Mouse (Mus musculus): ENCODE measurements around the gene Atxn10. TPM values are rescaled to one million over a fixed set of nuclear protein-coding genes. Genes with fewer than 3 reads are reported as not detected.

The Atxn10 gene
- total and polyA plus RNA-seq, 2 experiments from 2014 or later, result 311 to 536 TPM

DNA sequence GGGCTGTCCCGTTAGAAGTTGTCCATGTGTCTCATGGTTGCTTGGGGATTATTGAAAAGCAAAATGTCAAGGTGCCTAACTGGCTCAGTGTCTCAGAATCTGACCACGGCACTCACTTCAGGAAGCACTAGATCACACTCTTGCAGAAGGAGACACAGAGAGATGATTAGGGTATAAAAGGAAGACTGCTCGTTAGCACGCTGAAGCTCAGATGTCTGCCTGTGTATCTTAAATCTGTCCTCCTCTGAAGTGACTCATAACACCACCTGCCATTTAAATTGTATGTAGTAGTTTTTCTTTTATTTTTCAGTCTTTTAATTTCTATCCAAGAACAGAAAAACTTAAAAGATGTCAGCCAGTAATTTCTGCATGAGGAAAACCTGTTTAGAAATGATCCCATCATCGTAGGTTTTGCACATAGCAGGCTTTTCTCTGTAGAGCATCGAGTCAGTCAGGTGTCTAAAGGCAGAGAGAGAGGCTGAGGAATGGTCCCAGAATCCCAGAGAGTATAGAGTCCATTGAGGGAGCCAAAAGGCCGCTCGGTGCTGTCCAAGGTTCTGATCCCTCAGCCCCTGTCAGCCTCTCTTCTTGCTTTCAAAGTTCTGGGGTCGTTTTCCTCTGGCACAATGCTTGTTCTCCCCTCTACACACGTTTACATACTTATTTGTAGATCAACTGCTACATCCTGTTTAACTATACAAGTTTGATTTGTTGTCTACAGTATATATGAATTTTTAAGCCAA, 128.9 kb downstream of the Atxn10 start:
- Histone ChIP-seq H3K27me3 (ENCODE audit: insufficient read depth, low read length) (no peaks in the 10 kb centered on the region), H3K4me3 (ENCODE audit: low read depth, low read length) (no peak overlapping the region), H3K4me1 (ENCODE audit: insufficient read depth) (peaks cover 35% of the 10 kb centered on the region), H3K36me3 (ENCODE audit: insufficient read depth) (peaks cover 37% of the 10 kb centered on the region), H3K9me3 (ENCODE audit: low read length) (no peaks in the 10 kb centered on the region), H3K9ac (no peak overlapping the region), H3K4me2 (ENCODE audit: low read depth) (no peak overlapping the region), H3K27ac (ENCODE audit: low read depth, low read length) (peak overlapping the region; percentile 66)
- ATAC-seq, result no peak
- 24% methylated on average over 10 of the region's 10 CpGs for WGBS
- DNase-seq, result peak; percentile 34
- no peak for TF ChIP-seq CTCF (IDR thresholded peaks at IDR 0.05; ENCODE audit: low read depth)

- ATAC-seq (no peak), DNase-seq (no peak)
- H3K4me2 ChIP-seq (ENCODE audit: low read depth), result no peak overlapping the region
- peaks cover 37% of the 10 kb centered on the region for H3K36me3 ChIP-seq (ENCODE audit: insufficient read depth)
- no peak overlapping the region for H3K9ac ChIP-seq
- H3K4me1 ChIP-seq (ENCODE audit: insufficient read depth), result peaks cover 24% of the 10 kb centered on the region
- H3K27me3 ChIP-seq (ENCODE audit: insufficient read depth, low read length), result no peaks in the 10 kb centered on the region
- H3K4me3 ChIP-seq (ENCODE audit: low read depth, low read length), result no peak overlapping the region
- peak overlapping the region; percentile 40; the same call in 1 of the 2 replicates for H3K27ac ChIP-seq (ENCODE audit: low read depth, low read length)
- TF ChIP-seq CTCF (IDR thresholded peaks at IDR 0.05; ENCODE audit: low read depth), result no peak
- H3K9me3 ChIP-seq (ENCODE audit: low read length), result no peaks in the 10 kb centered on the region
- WGBS, result 47% methylated on average over 5 of the region's 5 CpGs
Measured at GRCm38 (mm10) chr15:85466456-85467067, 130.5 kb downstream of the Atxn10 start.

GRCm38 (mm10) chr15:85469401-85469800, 133.4 kb downstream of the Atxn10 start:
- DNase-seq, result no peak
- no peak overlapping the region for H3K9ac ChIP-seq
- no peak overlapping the region for H3K4me3 ChIP-seq (ENCODE audit: low read depth, low read length)
- H3K27ac ChIP-seq (ENCODE audit: low read depth, low read length), result no peak overlapping the region
- H3K36me3 ChIP-seq (ENCODE audit: insufficient read depth), result peaks cover 34% of the 10 kb centered on the region
- no peaks in the 10 kb centered on the region for H3K9me3 ChIP-seq (ENCODE audit: low read length)
- TF ChIP-seq CTCF (IDR thresholded peaks at IDR 0.05; ENCODE audit: low read depth), result no peak
- H3K4me2 ChIP-seq (ENCODE audit: low read depth), result no peak overlapping the region
- H3K27me3 ChIP-seq (ENCODE audit: insufficient read depth, low read length), result no peaks in the 10 kb centered on the region
- peaks cover 6% of the 10 kb centered on the region for H3K4me1 ChIP-seq (ENCODE audit: insufficient read depth)
- ATAC-seq, result no peak
- WGBS, result 83% methylated on average over 6 of the region's 6 CpGs

- no peaks in the 10 kb centered on the region for H3K36me3 ChIP-seq (ENCODE audit: insufficient read depth)
- H3K4me2 ChIP-seq (ENCODE audit: low read depth), result no peak overlapping the region
- H3K4me3 ChIP-seq (ENCODE audit: low read depth, low read length), result no peak overlapping the region
- H3K27me3 ChIP-seq (ENCODE audit: insufficient read depth, low read length), result no peaks in the 10 kb centered on the region
- DNase-seq (no peak), ATAC-seq (peak; percentile 18; the same call in 1 of the 2 replicates)
- H3K9ac ChIP-seq, result no peak overlapping the region
- TF ChIP-seq CTCF (IDR thresholded peaks at IDR 0.05; ENCODE audit: low read depth), result no peak
- 43% methylated on average over 3 of the region's 3 CpGs for WGBS
- H3K4me1 ChIP-seq (ENCODE audit: insufficient read depth), result 0 out of 2 replicates have a peak, but pooled peaks cover 6% of the 10 kb centered on the region
- 0 out of 2 replicates have a peak overlapping the region, but pooled peaks have one; percentile 16 for H3K27ac ChIP-seq (ENCODE audit: low read depth, low read length)
- H3K9me3 ChIP-seq (ENCODE audit: low read length), result no peaks in the 10 kb centered on the region
Measured at GRCm38 (mm10) chr15:85474697-85475096, 138.7 kb downstream of the Atxn10 start.

- 29% methylated on average over 1 of the region's 1 CpGs for WGBS
- H3K27me3 ChIP-seq (ENCODE audit: insufficient read depth, low read length), result no peaks in the 10 kb centered on the region
- 0 out of 2 replicates have a peak, but pooled peaks cover 6% of the 10 kb centered on the region for H3K4me1 ChIP-seq (ENCODE audit: insufficient read depth)
- DNase-seq (no peak), ATAC-seq (no peak)
- peak; percentile 74 for TF ChIP-seq CTCF (IDR thresholded peaks at IDR 0.05; ENCODE audit: low read depth)
- no peak overlapping the region for H3K4me3 ChIP-seq (ENCODE audit: low read depth, low read length)
- H3K9me3 ChIP-seq (ENCODE audit: low read length), result no peaks in the 10 kb centered on the region
- H3K27ac ChIP-seq (ENCODE audit: low read depth, low read length), result no peak overlapping the region
- no peak overlapping the region for H3K4me2 ChIP-seq (ENCODE audit: low read depth)
- no peak overlapping the region for H3K9ac ChIP-seq
- no peaks in the 10 kb centered on the region for H3K36me3 ChIP-seq (ENCODE audit: insufficient read depth)
Measured at GRCm38 (mm10) chr15:85477584-85477983, 141.5 kb downstream of the Atxn10 start.

- H3K27me3 ChIP-seq (ENCODE audit: insufficient read depth, low read length), result no peaks in the 10 kb centered on the region
- DNase-seq, result no peak
- no peak overlapping the region for H3K4me2 ChIP-seq (ENCODE audit: low read depth)
- 57% methylated on average over 12 of the region's 12 CpGs for WGBS
- no peak overlapping the region for H3K9ac ChIP-seq
- no peaks in the 10 kb centered on the region for H3K9me3 ChIP-seq (ENCODE audit: low read length)
- ATAC-seq, result no peak
- no peak for TF ChIP-seq CTCF (IDR thresholded peaks at IDR 0.05; ENCODE audit: low read depth)
- no peaks in the 10 kb centered on the region for H3K36me3 ChIP-seq (ENCODE audit: insufficient read depth)
- no peak overlapping the region for H3K4me3 ChIP-seq (ENCODE audit: low read depth, low read length)
- H3K4me1 ChIP-seq (ENCODE audit: insufficient read depth), result 0 out of 2 replicates have a peak, but pooled peaks cover 6% of the 10 kb centered on the region
- no peak overlapping the region for H3K27ac ChIP-seq (ENCODE audit: low read depth, low read length)
Measured at GRCm38 (mm10) chr15:85479365-85479764, 143.3 kb downstream of the Atxn10 start.

DNA sequence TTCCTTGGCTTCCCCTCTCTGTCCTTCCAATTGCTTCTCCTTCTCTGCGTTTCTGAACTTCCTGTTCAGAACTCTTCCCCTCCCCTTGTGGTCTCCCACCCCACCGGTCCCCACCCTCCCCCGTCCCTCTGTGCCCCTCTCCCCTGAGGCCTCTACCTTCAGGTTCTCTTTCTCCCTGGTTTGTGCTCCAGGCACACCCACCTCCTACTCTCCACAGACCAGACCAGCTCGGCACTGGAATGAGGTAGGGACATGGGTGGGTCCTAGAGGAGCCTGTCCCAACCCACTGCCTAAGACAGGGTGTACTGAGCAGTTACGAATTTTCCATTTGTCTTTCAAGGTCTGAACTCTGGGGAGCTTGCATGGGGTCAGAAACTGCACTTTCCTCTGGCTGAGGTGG, 143.9 kb downstream of the Atxn10 start:
- H3K4me1 ChIP-seq (ENCODE audit: insufficient read depth), result 0 out of 2 replicates have a peak, but pooled peaks cover 3% of the 10 kb centered on the region
- H3K4me3 ChIP-seq (ENCODE audit: low read depth, low read length), result no peak overlapping the region
- no peaks in the 10 kb centered on the region for H3K27me3 ChIP-seq (ENCODE audit: insufficient read depth, low read length)
- no peaks in the 10 kb centered on the region for H3K36me3 ChIP-seq (ENCODE audit: insufficient read depth)
- ATAC-seq, result no peak
- H3K27ac ChIP-seq (ENCODE audit: low read depth, low read length), result no peak overlapping the region
- H3K4me2 ChIP-seq (ENCODE audit: low read depth), result no peak overlapping the region
- WGBS, result 52% methylated on average over 5 of the region's 5 CpGs
- no peak for TF ChIP-seq CTCF (IDR thresholded peaks at IDR 0.05; ENCODE audit: low read depth)
- H3K9me3 ChIP-seq (ENCODE audit: low read length), result no peaks in the 10 kb centered on the region
- DNase-seq, result no peak
- H3K9ac ChIP-seq, result no peak overlapping the region
